Mouse (Mus musculus): ENCODE results near the gene Rhox6. TPM values are rescaled to one million over a fixed set of nuclear protein-coding genes. Genes with fewer than 3 reads are reported as not detected.
"Not testable (repeated sequence)": the region's sequence is repeated elsewhere in the genome, so short reads cannot be mapped to it uniquely, and the experiment has no call there.

Rhox6 gene
- polyA plus RNA-seq (2016; fragmentation: Nextera tagmentation; extraction: Ambion mirVana): not detected in 2 replicates

DNA sequence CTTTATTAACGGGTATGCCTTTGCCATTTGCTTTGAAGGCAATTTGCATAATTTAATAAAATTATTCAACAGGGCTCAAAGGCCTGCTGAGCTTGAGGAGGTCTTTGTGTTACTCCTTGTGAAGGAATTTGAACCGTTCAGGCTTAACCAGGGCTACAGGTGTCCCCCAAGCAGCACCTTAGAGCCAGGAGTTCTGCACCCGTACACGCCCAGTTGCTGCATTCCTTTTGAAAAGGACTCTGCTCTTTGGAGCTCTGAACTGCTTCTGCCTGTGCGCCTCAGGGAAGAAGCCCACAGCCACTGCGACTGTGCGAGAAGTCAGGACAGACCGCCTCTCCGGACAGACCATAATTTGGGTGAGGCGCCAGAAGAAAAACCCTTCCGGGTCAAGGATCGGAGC is at the start of gene Rhox6:
Gene Rhox6, plus strand, starts transcription at position 301 of the 400 bp plus-strand sequence.
- H3K4me3 ChIP-seq; ATAC-seq (ENCODE audit: low FRiP score, low read depth); H3K36me3 ChIP-seq; H3K9ac ChIP-seq (replicated peaks); H3K4me2 ChIP-seq (replicated peaks); H3K9me3 ChIP-seq; H3K4me1 ChIP-seq; H3K27ac ChIP-seq (replicated peaks); H3K27me3 ChIP-seq: not testable (repeated sequence)
- 79% methylated on average over 4 of the region's 12 CpGs for WGBS

DNA sequence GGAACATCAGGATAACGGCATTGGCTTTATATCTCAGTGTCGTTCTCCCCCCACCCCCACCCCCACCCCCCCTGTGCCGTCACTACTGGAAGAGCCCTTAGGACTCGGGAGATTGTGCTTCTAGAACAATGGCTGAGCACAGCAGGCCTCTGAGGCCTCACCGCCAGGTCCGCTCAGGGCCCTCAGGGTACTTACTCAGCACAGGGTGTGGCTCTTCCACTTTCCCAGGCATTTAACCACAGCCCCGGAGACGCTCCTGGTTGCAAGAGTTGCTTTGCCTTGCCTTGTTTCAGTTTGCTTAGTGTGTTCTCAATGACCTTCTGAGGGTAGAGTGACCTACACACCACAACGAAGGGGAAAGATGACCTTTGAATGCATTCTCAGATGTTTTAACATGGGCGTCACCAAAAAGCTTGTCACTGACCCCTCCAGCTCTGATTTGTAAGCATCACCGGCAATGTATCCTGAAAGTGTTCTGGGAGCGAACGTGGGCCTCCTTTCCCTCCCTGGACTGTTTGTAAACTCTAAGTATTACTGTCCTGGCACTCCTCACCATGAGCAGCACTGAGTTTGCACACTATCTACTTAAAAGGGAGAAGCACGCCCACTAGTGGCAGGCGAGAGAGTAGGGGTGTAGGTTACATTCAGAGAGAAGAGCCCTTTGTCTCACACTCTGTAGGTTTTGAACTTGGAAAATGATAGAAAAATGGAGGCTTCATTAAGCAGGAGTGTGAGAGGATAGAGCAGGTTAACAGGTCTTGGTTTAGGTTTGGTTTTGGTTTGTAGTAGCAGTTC is 19.2 kb upstream of the Rhox6 start:
- 86% methylated on average over 15 of the region's 15 CpGs for WGBS
- no peak for ATAC-seq (ENCODE audit: low FRiP score, low read depth)
- no peak overlapping the region for H3K9ac ChIP-seq (replicated peaks)

GRCm38 (mm10) chrX:37809396-37809795 is 17.3 kb upstream of the Rhox6 start:
- Histone ChIP-seq H3K27ac (replicated peaks) (no peak overlapping the region), H3K9me3 (no peaks in the 10 kb centered on the region), H3K9ac (replicated peaks) (no peak overlapping the region), H3K4me3 (no peak overlapping the region), H3K36me3 (no peaks in the 10 kb centered on the region), H3K4me2 (replicated peaks) (no peak overlapping the region), H3K27me3 (no peaks in the 10 kb centered on the region), H3K4me1 (no peaks in the 10 kb centered on the region)
- ATAC-seq (ENCODE audit: low FRiP score, low read depth): no peak
- WGBS: 64% methylated on average over 2 of the region's 2 CpGs

More for the DNA sequence above, 19.2 kb upstream of the Rhox6 start:
- Histone ChIP-seq H3K36me3 (no peaks in the 10 kb centered on the region), H3K9me3 (no peaks in the 10 kb centered on the region), H3K27me3 (no peaks in the 10 kb centered on the region), H3K27ac (replicated peaks) (no peak overlapping the region), H3K4me3 (no peak overlapping the region), H3K4me1 (no peaks in the 10 kb centered on the region), H3K4me2 (replicated peaks) (no peak overlapping the region)

DNA sequence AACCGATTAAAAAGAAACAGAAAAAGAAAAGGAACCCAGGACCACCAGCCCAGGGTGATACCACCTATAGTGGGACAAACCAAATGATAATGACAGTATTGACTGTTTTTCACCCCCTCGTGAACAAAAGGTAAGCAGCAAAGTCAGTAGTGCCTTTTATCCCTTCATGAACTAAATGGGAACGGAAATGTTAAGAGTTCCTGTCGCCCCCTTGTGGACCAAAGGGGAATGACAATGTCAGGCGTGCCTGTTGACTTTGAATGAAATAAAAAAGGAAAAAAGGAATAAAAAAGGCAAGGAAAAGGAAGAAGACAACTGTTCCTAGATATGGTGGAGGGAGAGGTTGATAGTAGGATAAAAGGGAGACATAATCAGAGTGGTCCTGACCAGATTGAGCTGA is 15.5 kb upstream of the Rhox6 start:
- Histone ChIP-seq H3K27me3 (no peaks in the 10 kb centered on the region), H3K9ac (replicated peaks) (no peak overlapping the region), H3K36me3 (no peaks in the 10 kb centered on the region), H3K4me1 (no peaks in the 10 kb centered on the region), H3K4me2 (replicated peaks) (no peak overlapping the region), H3K27ac (replicated peaks) (no peak overlapping the region), H3K9me3 (no peaks in the 10 kb centered on the region), H3K4me3 (no peak overlapping the region)
- WGBS: 32% methylated on average over 5 of the region's 5 CpGs
- no peak for ATAC-seq (ENCODE audit: low FRiP score, low read depth)

GRCm38 (mm10) chrX:37815665-37816064 is 11.0 kb upstream of the Rhox6 start:
- no peaks in the 10 kb centered on the region for H3K9me3 ChIP-seq
- H3K27ac ChIP-seq (replicated peaks): no peak overlapping the region
- H3K4me1 ChIP-seq: no peaks in the 10 kb centered on the region
- WGBS: 81% methylated on average over 10 of the region's 10 CpGs
- H3K9ac ChIP-seq (replicated peaks): no peak overlapping the region
- no peak overlapping the region for H3K4me2 ChIP-seq (replicated peaks)
- no peaks in the 10 kb centered on the region for H3K36me3 ChIP-seq
- no peak overlapping the region for H3K4me3 ChIP-seq
- no peak for ATAC-seq (ENCODE audit: low FRiP score, low read depth)
- no peaks in the 10 kb centered on the region for H3K27me3 ChIP-seq

DNA sequence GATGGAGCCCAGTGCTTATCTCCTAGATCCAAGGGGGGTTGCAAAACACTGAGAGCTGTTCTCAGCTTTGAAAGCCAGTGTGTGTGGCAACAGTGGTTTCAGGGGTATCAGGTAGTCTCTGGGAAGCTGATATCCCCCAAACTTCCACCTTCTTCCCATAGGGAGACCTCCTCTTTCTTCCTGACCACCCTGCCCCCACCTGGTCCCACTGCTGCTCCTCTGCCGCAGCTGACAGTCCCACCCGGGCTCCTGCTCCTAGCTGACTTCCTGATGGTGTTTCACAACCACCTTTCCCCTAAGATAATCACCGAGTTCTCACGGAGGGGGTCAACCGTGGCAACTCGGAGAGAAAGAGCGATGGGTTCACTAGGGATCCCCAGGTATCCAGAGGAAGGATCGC is 4.7 kb downstream of the Rhox6 start, which contains the start of gene Rhox7a:
Gene Rhox7a, plus strand, starts transcription at position 301 of the 400 bp plus-strand sequence.
- WGBS: 85% methylated on average over 8 of the region's 8 CpGs
- not testable (repeated sequence) for H3K4me2 ChIP-seq (replicated peaks); ATAC-seq (ENCODE audit: low FRiP score, low read depth); H3K9me3 ChIP-seq; H3K36me3 ChIP-seq; H3K27ac ChIP-seq (replicated peaks); H3K4me3 ChIP-seq; H3K27me3 ChIP-seq; H3K9ac ChIP-seq (replicated peaks); H3K4me1 ChIP-seq

- no peak for ATAC-seq (ENCODE audit: low FRiP score, low read depth)
- WGBS: 96% methylated on average over 2 of the region's 2 CpGs
- no peaks in the 10 kb centered on the region for H3K36me3 ChIP-seq
- H3K4me1 ChIP-seq: no peaks in the 10 kb centered on the region
- no peak overlapping the region for H3K9ac ChIP-seq (replicated peaks)
- no peaks in the 10 kb centered on the region for H3K9me3 ChIP-seq
- no peak overlapping the region for H3K4me3 ChIP-seq
- H3K27me3 ChIP-seq: no peaks in the 10 kb centered on the region
- no peak overlapping the region for H3K4me2 ChIP-seq (replicated peaks)
- H3K27ac ChIP-seq (replicated peaks): no peak overlapping the region
Measured at GRCm38 (mm10) chrX:37871641-37872040, 44.9 kb downstream of the Rhox6 start.

DNA sequence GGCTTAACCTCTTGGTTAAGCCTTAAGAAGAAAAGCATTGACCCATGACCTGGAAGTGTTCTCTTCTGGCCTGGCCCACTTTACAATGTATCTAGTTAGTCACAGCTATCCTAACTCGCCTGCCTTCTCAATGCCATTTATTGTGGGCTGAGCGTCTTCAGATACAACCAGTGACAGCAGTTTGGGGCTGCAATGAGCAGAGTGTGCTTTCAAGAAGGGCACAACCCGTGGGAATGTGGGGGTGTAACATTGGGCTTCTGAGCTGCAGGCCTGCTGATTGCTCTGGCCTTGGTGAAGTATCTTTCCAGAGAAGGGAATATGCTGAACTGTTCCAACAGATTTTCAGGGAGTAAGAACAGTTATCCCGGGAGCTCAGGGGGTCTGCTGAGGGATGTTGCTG is 52.1 kb downstream of the Rhox6 start, which contains the start of gene Rhox8:
Gene Rhox8, minus strand, starts transcription at position 101 of the 400 bp plus-strand sequence.
- no peak within 1 kb of the TSS for H3K9ac ChIP-seq (replicated peaks)
- H3K4me2 ChIP-seq (replicated peaks): no peak within 1 kb of the TSS
- H3K9me3 ChIP-seq: no peaks in the 10 kb centered on the region
- H3K4me3 ChIP-seq: no peak within 1 kb of the TSS
- H3K36me3 ChIP-seq: no peaks in the 10 kb centered on the region
- ATAC-seq (ENCODE audit: low FRiP score, low read depth): no peak
- H3K27ac ChIP-seq (replicated peaks): no peak within 1 kb of the TSS
- WGBS: 77% methylated on average over 4 of the region's 4 CpGs
- H3K4me1 ChIP-seq: no peaks in the 10 kb centered on the region
- no peaks in the 10 kb centered on the region for H3K27me3 ChIP-seq

Other genes starting within 250 kb of the Rhox6 start
- not detected in 2 replicates for gene Rhox3f, start 245.9 kb upstream of the Rhox6 start, polyA plus RNA-seq (2016; fragmentation: Nextera tagmentation; extraction: Ambion mirVana)
- gene Rhox4f, start 219.2 kb upstream of the Rhox6 start, polyA plus RNA-seq (2016; fragmentation: Nextera tagmentation; extraction: Ambion mirVana): not detected in 2 replicates
- gene Rhox3g, start 198.3 kb upstream of the Rhox6 start, polyA plus RNA-seq (2016; fragmentation: Nextera tagmentation; extraction: Ambion mirVana): not detected in 2 replicates
- gene Rhox2g, start 183.4 kb upstream of the Rhox6 start, polyA plus RNA-seq (2016; fragmentation: Nextera tagmentation; extraction: Ambion mirVana): not detected in 2 replicates
- gene Rhox4g, start 175.6 kb upstream of the Rhox6 start, polyA plus RNA-seq (2016; fragmentation: Nextera tagmentation; extraction: Ambion mirVana): not detected in 2 replicates
- not detected in 2 replicates for gene Rhox3h, start 158.1 kb upstream of the Rhox6 start, polyA plus RNA-seq (2016; fragmentation: Nextera tagmentation; extraction: Ambion mirVana)
- gene Rhox2h, start 153.6 kb upstream of the Rhox6 start, polyA plus RNA-seq (2016; fragmentation: Nextera tagmentation; extraction: Ambion mirVana): not detected in 2 replicates
- gene Rhox5, start 22.1 kb upstream of the Rhox6 start, polyA plus RNA-seq (2016; fragmentation: Nextera tagmentation; extraction: Ambion mirVana): 1.1 and 1.3 TPM in 2 replicates
- not detected in 2 replicates for gene Rhox7a, start 4.8 kb downstream of the Rhox6 start, polyA plus RNA-seq (2016; fragmentation: Nextera tagmentation; extraction: Ambion mirVana)
- gene Rhox8, start 52.0 kb downstream of the Rhox6 start, polyA plus RNA-seq (2016; fragmentation: Nextera tagmentation; extraction: Ambion mirVana): not detected in 2 replicates
- not detected in 2 replicates for gene Rhox7b, start 70.3 kb downstream of the Rhox6 start, polyA plus RNA-seq (2016; fragmentation: Nextera tagmentation; extraction: Ambion mirVana)
- gene Rhox9, start 74.9 kb downstream of the Rhox6 start, polyA plus RNA-seq (2016; fragmentation: Nextera tagmentation; extraction: Ambion mirVana): not detected in 2 replicates
- gene Btg1-ps1, start 191.9 kb downstream of the Rhox6 start, polyA plus RNA-seq (2016; fragmentation: Nextera tagmentation; extraction: Ambion mirVana): not detected in 2 replicates
- gene Btg1-ps2, start 216.2 kb downstream of the Rhox6 start, polyA plus RNA-seq (2016; fragmentation: Nextera tagmentation; extraction: Ambion mirVana): not detected in 2 replicates
- gene Rhox10, start 239.6 kb downstream of the Rhox6 start, polyA plus RNA-seq (2016; fragmentation: Nextera tagmentation; extraction: Ambion mirVana): not detected in 2 replicates